Mouse (Mus musculus): ENCODE measurements at regions not wholly inside any gene's neighbourhood (a gene's known extent, or its start where the extent isn't known, plus 50 kb on each side); places are given as distances from the start of the nearest gene placed in this dataset.

DNA sequence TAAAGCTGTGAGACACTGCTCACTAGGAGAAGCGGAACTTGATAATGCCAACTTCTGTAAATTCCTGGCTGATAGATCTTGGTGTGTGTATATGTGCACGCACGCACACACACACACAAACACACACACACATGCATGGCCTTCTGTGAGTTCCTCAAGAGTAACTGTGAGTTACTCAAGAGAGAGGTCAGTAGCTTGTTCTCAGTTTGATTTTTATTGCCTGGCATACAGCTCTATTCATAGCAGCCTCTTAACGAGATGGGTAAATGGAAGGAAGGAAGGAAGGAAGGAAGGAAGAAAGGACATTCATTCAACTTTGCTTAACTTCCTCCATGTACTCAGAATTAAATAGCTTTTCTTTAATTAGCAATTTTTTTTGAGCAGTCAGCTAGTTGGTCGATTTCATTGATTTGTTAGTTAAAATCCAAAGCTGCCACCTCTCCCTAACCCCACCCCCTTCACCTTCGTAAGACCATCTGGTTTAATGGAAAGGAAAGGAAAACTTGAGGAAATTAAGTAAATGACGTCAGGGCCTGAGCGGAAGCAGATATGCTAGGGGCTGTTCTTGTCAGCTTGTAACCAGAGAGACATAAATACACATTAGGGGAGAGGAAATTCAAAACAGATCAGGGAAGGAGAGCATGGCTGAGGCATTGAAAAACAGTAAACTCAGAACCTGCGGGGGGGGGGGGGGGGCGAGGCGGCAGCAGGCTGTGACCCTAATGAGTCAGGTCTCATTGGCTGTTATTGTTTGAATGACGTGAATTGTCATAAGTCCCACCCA is 359.6 kb downstream of the Gm49356 start:
- intact Hi-C loops (cut with DNase I) = no loop called here
- no peak for DNase-seq (ENCODE audit: extremely low spot score in 1 of 2, low spot score in 2 of 2)

DNA sequence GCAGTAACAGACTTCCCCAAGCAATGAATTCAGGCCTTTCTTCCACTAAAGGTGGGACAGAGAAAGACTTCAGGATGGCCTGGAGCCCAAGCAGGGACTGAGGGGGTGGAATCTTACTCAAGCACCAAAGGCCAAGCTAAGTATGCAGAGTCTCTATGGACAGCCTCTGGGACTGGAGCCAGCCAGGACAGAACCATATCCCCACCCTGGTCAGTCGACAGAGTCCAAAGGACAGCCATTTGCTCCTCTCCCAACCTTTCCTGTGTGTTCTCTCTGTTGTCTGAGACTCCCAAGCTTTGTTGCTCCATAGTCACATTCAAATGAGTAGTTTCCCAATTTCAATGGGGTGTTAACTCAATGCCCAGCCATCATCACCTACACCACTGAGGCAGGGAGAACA is 372.3 kb downstream of the Gm49356 start:
- no peak for DNase-seq (ENCODE audit: extremely low spot score in 1 of 2, low spot score in 2 of 2)
- intact Hi-C loops (cut with DNase I) = no loop called here

DNA sequence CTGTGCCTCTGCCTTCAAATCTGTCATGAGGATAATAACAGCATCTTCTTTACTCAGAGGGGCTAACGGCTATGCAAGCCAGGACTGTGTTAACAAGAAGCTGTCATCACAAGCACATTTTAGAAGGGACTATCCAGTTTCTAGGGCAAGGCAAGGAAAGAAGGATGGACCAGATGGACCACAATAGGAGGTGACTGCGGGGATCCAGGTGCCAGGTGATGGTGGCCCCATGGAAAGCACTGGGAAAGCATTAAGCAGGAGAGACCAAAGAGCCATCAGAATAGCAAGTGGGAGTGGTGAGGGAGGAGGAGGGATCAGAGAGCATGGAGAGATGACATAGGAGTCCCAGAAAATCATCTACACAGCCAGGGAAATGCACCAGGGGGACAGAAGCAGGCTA is 373.3 kb downstream of the Gm49356 start:
- intact Hi-C loops (cut with DNase I) = no loop called here

DNA sequence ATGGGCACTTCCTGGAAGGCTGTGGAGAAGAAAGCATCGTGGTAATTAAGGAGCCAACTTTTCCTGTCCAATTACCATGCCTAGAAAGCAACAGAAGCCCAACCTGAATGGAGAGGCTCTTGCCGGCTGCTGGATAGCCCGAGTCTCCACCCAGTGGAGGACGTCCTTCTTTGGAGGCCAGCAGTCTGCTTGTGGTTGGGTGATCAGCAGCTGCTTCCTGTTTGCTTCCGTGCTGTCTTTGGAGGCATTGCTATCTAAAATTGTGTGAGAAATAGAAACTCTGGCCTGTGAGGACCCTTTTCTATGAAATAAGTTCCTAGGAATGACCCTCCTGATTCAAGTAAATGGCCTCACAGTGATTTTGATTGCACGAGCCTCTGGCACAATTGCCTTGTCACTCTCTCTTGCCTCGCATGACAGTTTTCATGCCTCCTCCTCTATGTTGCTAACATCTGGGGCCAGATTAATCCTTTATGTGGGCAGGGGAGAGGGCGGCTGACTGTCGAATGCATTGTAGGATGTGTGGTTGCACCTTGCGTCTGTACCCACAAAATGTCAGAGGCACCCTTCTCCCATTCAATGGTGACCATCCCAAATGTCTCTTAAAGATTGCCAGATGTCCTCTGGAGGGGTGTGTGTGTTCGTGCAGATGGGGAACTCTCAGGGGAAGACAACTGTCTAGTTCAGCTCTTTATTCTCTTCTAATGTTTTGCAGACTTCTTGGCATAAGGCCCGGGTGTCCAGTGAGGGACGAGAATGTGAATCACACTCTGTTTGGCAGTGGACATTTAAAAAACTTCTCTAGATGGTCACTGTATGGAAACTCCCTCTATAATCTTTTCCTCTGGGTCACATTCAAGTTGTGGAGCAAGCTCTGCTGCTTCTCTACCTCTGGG is 374.6 kb downstream of the Gm49356 start:
- DNase-seq (ENCODE audit: extremely low spot score in 1 of 2, low spot score in 2 of 2) = peak in 1 of 2 experiments; percentile 77
- intact Hi-C loops (cut with DNase I) = no loop called here

More for the DNA sequence above, 373.3 kb downstream of the Gm49356 start:
- DNase-seq (ENCODE audit: extremely low spot score in 1 of 2, low spot score in 2 of 2) = no peak

Data from left cerebral cortex, postnatal 10 days (tissue).